Mouse (Mus musculus): ENCODE measurements at regions not wholly inside any gene's neighbourhood (a gene's known extent, or its start where the extent isn't known, plus 50 kb on each side); places are given as distances from the start of the nearest gene placed in this dataset.

DNA sequence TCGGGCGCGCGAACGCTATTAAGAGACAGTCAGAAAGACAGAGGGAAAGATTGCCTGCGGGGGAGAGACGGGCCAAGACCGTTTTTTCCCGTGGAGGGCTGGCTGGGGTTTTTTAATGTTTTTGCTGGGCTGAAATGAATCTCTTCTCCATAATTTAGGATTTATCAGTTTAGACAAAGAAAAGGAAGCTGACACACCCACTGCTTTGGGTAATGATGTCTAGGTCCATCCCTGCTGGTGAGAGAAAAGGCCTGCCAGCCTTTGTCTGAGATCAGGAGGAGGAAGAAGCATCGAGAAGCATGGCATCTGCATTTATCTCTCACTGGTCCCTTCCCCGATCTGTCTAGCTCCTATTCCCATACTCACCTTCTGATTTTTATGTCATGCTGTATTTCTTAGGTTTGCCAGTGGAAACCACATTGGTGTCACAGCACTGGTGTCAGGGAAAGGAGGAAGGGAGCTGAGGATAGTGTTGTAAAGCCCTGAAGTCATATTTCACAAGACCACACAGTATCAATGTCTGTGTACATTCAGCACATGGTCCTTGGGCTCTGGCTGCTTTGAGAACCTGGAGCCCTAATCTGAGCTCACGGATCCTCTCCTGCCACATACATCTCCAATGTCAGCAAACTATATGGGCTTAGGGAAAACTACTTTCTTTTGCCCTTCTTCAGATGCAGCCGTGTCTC, 138.3 kb downstream of the Zfp619 start:
- no peaks in the 10 kb centered on the region for H3K4me1 ChIP-seq (ENCODE audit: control insufficient read depth, insufficient read depth, low read length)
- H3K27ac ChIP-seq (ENCODE audit: insufficient read depth, low read length) = peak overlapping the region; percentile 73
- peak overlapping the region; percentile 28 for H3K4me3 ChIP-seq (ENCODE audit: insufficient read depth, low read length)
- TF ChIP-seq CTCF (IDR thresholded peaks at IDR 0.05; ENCODE audit: extremely low read depth, insufficient read depth, low read length) (no peak), POLR2A (IDR thresholded peaks at IDR 0.05; ENCODE audit: extremely low read depth, insufficient read depth, low read length) (no peak)

DNA sequence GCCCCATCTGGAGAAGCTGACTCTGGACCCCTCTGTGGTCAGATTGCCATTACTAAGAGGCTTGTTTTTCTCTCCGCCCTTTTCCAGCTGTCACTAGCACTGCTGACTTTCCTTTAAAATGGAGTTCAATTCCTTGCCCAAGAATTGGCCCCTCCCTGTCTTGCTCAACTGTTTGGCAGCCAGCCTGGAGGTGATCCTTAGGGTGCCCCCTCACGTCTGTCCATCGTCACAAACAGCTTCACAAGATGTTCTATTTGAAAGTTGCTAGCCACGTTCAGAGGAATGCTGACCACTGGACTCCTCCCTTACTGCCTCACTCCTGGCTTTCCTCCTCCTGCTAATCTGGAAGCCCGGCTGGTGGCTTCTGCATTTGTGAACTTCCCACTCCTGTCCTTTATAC, 142.0 kb downstream of the Zfp619 start:
- Histone ChIP-seq H3K4me3 (ENCODE audit: insufficient read depth, low read length) (no peak overlapping the region), H3K4me1 (ENCODE audit: control insufficient read depth, insufficient read depth, low read length) (no peaks in the 10 kb centered on the region), H3K27ac (ENCODE audit: insufficient read depth, low read length) (no peak overlapping the region)
- TF ChIP-seq POLR2A (IDR thresholded peaks at IDR 0.05; ENCODE audit: extremely low read depth, insufficient read depth, low read length) (no peak), CTCF (IDR thresholded peaks at IDR 0.05; ENCODE audit: extremely low read depth, insufficient read depth, low read length) (no peak)

DNA sequence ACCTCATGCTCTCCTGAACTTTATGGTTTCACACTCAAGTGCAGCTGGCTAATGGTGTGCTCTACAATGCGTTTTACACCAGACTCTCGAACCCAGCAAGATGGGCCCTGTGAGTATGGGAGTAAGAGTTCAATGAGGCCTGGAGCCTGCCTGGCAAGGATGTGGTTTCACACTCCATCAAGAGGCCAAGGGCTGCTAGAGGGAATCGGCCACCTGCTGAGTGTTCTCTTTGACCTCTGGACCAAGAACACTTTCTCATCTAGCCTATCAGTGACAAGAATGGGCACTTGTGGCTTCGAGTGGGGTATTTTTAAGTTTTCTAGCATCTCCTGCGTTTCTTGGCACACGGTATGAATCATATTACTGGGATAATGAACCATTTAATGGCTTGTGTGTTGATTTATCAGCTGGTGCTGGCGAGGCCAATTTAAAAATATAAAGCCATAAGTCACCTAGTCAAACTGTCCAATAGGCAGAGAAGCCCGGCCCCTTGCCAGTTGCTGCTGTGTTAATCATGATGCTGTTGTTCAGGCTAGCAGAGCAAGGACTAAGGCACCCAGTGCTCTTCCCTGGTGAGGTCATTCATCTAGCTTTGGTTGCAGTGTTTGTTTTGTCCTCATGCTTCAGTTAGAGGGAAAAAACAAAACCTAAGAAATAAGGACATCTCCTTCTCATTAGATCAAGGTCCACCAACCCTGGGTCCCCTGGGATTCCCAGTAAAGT, 157.7 kb downstream of the Zfp619 start:
- Histone ChIP-seq H3K4me3 (ENCODE audit: insufficient read depth, low read length) (no peak overlapping the region), H3K27ac (ENCODE audit: insufficient read depth, low read length) (no peak overlapping the region)
- TF ChIP-seq CTCF (IDR thresholded peaks at IDR 0.05; ENCODE audit: extremely low read depth, insufficient read depth, low read length) (no peak), POLR2A (IDR thresholded peaks at IDR 0.05; ENCODE audit: extremely low read depth, insufficient read depth, low read length) (no peak)

DNA sequence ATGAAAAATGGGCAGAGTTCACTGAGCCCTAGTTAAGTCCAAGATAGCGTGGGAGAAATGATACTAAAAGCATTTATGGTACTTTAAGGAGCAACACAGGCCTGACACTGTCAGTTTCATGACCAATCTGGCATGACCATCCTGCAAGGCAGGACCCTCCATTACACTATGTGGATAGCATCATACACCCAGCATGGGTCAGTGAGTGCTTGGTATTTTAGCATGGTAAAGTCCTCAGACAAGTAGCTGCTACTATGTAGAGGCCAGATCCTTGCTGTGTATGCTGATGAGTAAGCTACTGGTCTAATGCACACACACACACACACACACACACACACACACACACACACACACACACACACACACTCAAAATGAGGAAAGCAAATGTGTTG, 158.3 kb downstream of the Zfp619 start:
- TF ChIP-seq CTCF (IDR thresholded peaks at IDR 0.05; ENCODE audit: extremely low read depth, insufficient read depth, low read length) (no peak), POLR2A (IDR thresholded peaks at IDR 0.05; ENCODE audit: extremely low read depth, insufficient read depth, low read length) (no peak)
- Histone ChIP-seq H3K4me1 (ENCODE audit: control insufficient read depth, insufficient read depth, low read length) (no peaks in the 10 kb centered on the region), H3K4me3 (ENCODE audit: insufficient read depth, low read length) (no peak overlapping the region), H3K27ac (ENCODE audit: insufficient read depth, low read length) (no peak overlapping the region)

More for the DNA sequence above, 157.7 kb downstream of the Zfp619 start:
- no peaks in the 10 kb centered on the region for H3K4me1 ChIP-seq (ENCODE audit: control insufficient read depth, insufficient read depth, low read length)

DNA sequence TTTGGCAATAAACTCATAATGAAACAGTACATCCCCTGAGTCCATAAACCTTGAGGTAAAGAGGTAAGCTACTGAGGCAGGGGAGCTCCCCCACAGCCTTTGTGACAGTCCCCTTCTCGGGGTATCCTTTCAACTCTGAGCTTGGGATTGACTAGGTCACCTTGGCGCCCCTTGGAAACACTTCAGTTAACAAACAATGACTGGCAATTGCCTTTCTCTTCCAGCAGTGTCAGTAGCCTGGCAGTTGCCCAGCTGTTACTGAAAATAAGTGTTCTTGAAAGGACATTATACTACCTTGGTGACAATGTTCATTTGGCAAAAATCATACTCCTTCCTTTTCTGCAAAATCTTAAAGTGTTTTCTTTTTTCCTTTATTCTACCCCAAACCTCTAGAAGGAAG, 162.8 kb downstream of the Zfp619 start:
- Histone ChIP-seq H3K4me3 (ENCODE audit: insufficient read depth, low read length) (no peak overlapping the region), H3K4me1 (ENCODE audit: control insufficient read depth, insufficient read depth, low read length) (no peaks in the 10 kb centered on the region), H3K27ac (ENCODE audit: insufficient read depth, low read length) (no peak overlapping the region)
- TF ChIP-seq POLR2A (IDR thresholded peaks at IDR 0.05; ENCODE audit: extremely low read depth, insufficient read depth, low read length) = no peak
- no peak for TF ChIP-seq CTCF (IDR thresholded peaks at IDR 0.05; ENCODE audit: extremely low read depth, insufficient read depth, low read length)

DNA sequence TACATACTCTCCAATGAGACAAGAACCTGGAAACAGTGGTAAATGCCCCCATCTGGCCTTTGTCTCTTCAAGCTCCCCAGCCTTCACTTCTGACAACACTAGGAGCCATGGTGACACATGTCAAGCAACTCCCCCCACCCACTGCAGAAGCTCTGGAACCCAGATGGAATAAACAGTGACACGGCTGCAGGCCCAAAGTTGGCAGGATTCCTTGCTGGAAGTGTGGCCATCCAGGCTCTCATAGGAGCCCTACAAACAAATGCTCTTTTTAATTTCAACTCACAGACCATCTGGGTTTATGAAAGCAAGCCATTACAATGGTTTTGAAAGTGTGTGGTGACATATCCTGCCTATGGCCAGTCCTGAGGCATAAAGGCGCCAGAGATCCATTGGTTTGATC, 179.0 kb downstream of the Zfp619 start:
- Histone ChIP-seq H3K4me1 (ENCODE audit: control insufficient read depth, insufficient read depth, low read length) (no peaks in the 10 kb centered on the region), H3K27ac (ENCODE audit: insufficient read depth, low read length) (no peak overlapping the region), H3K4me3 (ENCODE audit: insufficient read depth, low read length) (no peak overlapping the region)
- TF ChIP-seq CTCF (IDR thresholded peaks at IDR 0.05; ENCODE audit: extremely low read depth, insufficient read depth, low read length) = no peak
- TF ChIP-seq POLR2A (IDR thresholded peaks at IDR 0.05; ENCODE audit: extremely low read depth, insufficient read depth, low read length) = no peak

DNA sequence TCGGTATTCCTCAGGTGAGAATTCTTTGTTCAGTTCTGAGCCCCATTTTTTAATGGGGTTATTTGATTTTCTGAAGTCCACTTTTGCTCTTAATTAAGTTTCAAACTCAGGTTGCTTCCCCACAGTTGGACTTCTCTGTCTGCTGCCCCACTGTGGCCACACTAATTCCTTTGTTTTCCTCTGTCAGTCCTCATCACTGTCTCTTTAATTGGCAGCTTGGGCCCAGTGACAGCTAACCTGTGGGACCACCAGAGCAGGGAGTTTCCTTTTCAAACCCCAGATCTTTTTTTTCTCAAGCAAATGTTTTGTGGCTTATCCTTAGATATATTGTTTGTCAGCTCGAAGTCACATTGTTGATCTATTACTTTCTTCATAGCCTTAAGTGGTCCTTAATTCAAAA, 183.9 kb downstream of the Zfp619 start:
- Histone ChIP-seq H3K4me3 (ENCODE audit: insufficient read depth, low read length) (no peak overlapping the region), H3K4me1 (ENCODE audit: control insufficient read depth, insufficient read depth, low read length) (no peaks in the 10 kb centered on the region), H3K27ac (ENCODE audit: insufficient read depth, low read length) (no peak overlapping the region)
- no peak for TF ChIP-seq POLR2A (IDR thresholded peaks at IDR 0.05; ENCODE audit: extremely low read depth, insufficient read depth, low read length)

DNA sequence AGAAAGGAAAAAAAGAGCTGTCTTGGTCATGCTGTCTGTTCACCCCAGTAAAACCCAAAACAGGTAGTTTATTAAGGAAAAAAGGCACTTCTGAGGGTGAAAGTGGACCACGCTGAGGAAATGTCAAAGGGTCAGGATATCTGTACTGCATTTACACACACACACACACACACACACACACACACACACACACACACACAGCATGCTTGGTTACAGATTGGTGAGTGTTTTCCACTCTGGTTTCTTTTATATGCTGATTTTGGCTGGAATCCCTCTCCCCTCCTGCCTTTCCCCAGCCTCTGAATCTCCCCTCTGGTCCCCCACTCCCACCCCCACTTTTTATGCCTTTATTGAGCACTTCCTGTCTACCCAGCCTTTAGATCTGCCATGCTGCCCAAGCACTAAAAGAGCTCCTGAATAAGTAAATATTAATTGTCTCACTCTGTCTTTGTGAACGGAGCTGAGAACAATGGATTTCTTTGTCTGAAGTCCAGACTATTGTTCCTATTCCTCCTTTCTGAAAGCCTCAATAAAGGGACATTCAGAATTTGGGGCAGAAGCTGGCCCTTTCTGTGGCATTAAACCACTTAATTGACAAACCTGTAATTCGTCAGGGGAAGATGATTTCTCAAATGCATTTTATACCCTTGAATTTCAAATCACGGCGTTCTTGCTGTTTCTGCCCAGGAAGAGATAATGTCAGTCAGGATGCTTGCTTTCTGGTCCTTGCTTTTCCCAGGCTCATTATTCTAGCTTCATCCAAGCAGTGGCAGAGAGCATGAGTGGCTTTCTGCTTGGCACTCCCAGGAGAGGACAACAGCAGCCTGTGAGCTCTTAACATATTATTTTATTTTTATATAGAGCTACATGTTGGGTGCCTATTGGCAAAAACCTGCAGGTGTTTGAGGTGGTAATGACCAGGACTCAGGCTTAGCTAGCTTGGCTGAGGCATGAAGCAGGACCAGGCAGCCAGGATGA, 187.8 kb downstream of the Zfp619 start:
- no peak overlapping the region for H3K4me3 ChIP-seq (ENCODE audit: insufficient read depth, low read length)
- H3K27ac ChIP-seq (ENCODE audit: insufficient read depth, low read length) = no peak overlapping the region
- H3K4me1 ChIP-seq (ENCODE audit: control insufficient read depth, insufficient read depth, low read length) = no peaks in the 10 kb centered on the region
- TF ChIP-seq POLR2A (IDR thresholded peaks at IDR 0.05; ENCODE audit: extremely low read depth, insufficient read depth, low read length) = no peak
- no peak for TF ChIP-seq CTCF (IDR thresholded peaks at IDR 0.05; ENCODE audit: extremely low read depth, insufficient read depth, low read length)

DNA sequence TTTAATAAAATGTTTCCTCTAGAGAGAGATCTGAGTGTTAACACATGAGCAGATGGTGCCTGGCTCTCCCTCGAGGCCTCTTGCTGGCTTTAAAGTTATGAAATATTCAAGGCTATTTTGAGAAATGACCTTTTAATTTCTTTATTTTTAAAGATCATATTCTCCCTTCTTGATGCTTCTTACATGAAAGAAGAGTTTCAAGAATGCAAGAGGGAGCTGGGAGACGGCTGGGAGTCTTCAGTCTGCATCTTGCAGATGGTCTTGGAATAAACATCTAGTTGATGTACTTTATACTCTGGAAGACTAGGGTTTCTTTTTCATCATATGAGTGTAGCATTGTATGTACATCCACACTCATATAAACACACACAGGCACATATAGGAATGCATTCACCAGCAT, 189.0 kb downstream of the Zfp619 start:
- H3K4me3 ChIP-seq (ENCODE audit: insufficient read depth, low read length) = no peak overlapping the region
- H3K4me1 ChIP-seq (ENCODE audit: control insufficient read depth, insufficient read depth, low read length) = no peaks in the 10 kb centered on the region
- TF ChIP-seq CTCF (IDR thresholded peaks at IDR 0.05; ENCODE audit: extremely low read depth, insufficient read depth, low read length) = no peak
- no peak for TF ChIP-seq POLR2A (IDR thresholded peaks at IDR 0.05; ENCODE audit: extremely low read depth, insufficient read depth, low read length)
- no peak overlapping the region for H3K27ac ChIP-seq (ENCODE audit: insufficient read depth, low read length)
